Mouse (Mus musculus) central nervous system, embryonic 11.5 days (tissue): ENCODE results near the gene Skp2. TPM values are rescaled to one million over a fixed set of nuclear protein-coding genes. Genes with fewer than 3 reads are reported as not detected.

ENCODE experiments used
- polyA plus RNA-seq: library from polyadenylated mRNA; depleted of rRNA; stranded (reverse); fragments of >200 nt; gene quantifications from 2 replicates; pipeline ENCODE4 v1.2.3, GENCODE M21; 2012; rRNA removed

The Skp2 gene
- polyA plus RNA-seq: 44.8 and 46.7 TPM in 2 replicates

DNA sequence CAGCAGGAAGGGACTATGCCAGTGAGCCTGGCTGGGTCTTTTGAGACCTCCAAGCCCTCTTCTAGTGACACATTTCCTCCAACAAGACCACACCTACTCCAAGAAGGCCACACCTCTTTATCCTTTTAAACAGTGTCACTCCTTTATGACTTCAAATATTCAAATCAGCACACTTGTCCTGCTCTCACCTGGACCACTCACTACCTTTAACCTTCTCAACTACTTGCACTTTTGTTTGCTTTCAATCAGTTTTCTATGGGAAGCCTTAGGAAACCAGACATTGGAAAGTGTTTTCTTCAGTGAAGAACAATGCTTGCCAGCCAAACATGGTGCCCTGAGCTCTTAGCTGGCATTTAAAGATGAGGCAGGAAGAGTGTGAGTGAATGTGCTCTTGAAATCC is at the start of gene Skp2:
Skp2 (minus strand) TSS at position 101 of the 400 bp plus-strand sequence.

DNA sequence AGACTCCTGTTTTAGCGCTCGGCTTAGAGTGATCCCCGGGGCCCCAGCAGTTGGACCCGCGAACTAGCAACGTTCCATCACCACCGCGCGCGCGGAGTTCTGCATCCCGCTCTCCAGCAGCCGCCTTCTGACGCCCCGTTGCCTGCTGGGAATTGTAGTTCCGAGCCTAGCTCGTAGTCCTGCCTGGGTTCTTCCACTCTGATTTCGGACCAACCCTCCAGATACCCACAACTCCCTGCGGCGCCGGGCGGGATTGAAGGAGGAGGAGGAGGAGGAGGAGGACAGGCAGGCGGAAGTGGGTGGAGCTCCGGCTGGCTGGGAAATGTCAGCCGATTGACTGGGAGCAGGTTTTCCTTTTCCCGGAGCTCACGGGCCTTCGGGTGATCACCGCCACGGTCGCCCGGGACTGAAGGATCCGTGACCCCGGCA is 15.0 kb downstream of the Skp2 start, which contains the start of gene Lmbrd2:
Lmbrd2 (plus strand) TSS at position 299 of the 429 bp plus-strand sequence.

DNA sequence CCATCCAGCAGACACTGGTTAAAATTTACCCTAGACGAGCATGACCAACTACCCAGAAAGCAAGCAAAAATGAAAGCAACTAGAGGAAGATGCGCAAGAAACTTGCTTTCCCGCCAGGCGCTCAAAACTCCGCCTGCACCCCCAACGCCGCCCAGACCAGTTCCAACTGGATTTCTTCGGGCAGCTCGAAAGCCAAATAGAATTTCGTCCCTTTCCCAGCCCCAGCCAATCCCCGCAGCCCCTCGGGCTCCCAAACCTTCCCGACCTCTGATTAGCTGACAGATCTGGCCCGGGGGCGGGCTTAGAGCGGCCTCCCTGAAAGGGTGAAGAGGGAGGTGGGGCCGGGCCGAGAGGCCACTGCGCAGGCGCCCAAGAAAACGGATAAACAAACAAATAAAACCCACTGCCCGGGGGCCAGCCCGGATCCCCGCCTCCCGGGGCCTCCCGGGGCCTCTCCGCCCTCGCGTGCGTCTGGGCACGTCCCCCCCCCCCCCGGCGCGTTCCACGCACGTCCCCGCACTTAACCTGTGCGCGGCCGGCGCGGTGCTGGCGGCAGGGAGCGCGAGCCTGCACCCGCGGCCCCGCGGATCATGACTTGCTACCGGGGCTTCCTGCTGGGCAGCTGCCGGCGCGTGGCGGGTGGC is 84.2 kb downstream of the Skp2 start, which contains the start of gene Nadk2:
Nadk2 (plus strand) TSS at position 349 of the 644 bp plus-strand sequence.

Other genes starting within 250 kb of the Skp2 start
- gene Ranbp3l, start 187.5 kb downstream of the Skp2 start, polyA plus RNA-seq: 1.2 and 1.9 TPM in 2 replicates
- gene Nadk2, start 84.2 kb downstream of the Skp2 start, polyA plus RNA-seq: 69.6 and 89.2 TPM in 2 replicates
- 5.5 and 9.6 TPM in 2 replicates for gene Lmbrd2, start 14.9 kb downstream of the Skp2 start, polyA plus RNA-seq
- gene Ugt3a1, start 121.5 kb upstream of the Skp2 start, polyA plus RNA-seq: not detected in 2 replicates
- gene Ugt3a2, start 180.1 kb upstream of the Skp2 start, polyA plus RNA-seq: not detected in 2 replicates